Mouse (Mus musculus) gastrocnemius, adult 2 months (tissue): Measurements from ENCODE around the gene Pex19. TPM values are rescaled to one million over a fixed set of nuclear protein-coding genes. Genes with fewer than 3 reads are reported as not detected.
A peak's percentile ranks its signal among the peaks of the same experiment; 100 is the strongest.

ENCODE experiments used
- DNase-seq: peaks from one replicate; pipeline ENCODE4 v3.0.0; 2022
- H3K27ac ChIP-seq: fragments of 200-600 bp; 2 replicates; pipeline ENCODE4 v1.8.1; 2022; ENCODE audit warnings: mild to moderate bottlenecking
- H3K4me3 ChIP-seq: fragments of 200-600 bp; 2 replicates; pipeline ENCODE4 v1.8.1; 2022; ENCODE audit warnings: mild to moderate bottlenecking, moderate library complexity
- CTCF ChIP-seq: fragments of 200-600 bp; IDR thresholded peaks from 2 replicates; pipeline ENCODE4 v1.8.1; 2022; ENCODE audit warnings: antibody characterized with exemption, mild to moderate bottlenecking, moderate library complexity
- intact Hi-C: fragments of 180-260 bp; cut with DNase I; formaldehyde crosslinking; loops from one replicate; pipeline ENCODE4 v1.15.1; 2025
- total RNA-seq, 2 experiments: library from RNA; stranded (reverse); gene quantifications; 2 replicates each; pipeline ENCODE4 v1.2.3; 2021

Pex19 gene
- total RNA-seq, 2 experiments from 2014 or later = 62.9 to 80.8 TPM

DNA sequence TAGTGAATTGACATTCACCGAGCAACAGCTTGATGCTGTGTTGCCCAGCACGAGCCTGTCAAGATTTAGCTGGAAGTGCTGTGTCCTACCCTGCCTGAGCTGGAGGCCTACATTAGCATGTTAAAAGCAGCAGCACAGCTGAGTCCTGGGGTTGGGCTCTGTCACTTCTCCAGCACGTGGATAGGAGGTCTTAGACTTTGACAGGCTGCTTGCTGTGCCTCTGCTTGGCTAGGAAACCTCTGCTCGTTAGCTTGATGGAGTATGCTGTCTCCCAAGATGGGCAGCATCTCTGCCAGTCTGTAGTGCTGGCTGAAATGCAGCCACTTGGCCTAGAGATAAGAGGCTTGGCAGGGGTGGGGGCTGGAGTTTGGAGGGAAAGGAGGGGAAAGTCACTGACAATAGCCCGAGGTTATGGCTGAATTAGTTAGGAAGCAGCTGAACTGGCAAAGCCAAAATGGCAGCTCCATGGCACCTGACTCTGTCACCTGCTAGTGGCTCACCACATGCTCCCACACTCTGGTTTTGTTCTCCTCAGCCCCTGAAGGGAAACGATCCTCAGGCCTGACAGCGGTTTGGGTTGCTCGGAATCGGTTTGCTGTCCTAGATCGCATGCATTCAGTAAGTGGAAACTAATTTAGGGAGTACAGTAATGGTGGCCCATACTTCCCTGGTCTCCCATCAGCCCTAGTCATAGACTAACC is 18.6 kb upstream of the Pex19 start:
- no peak for TF ChIP-seq CTCF
- DNase-seq = no peak
- Histone ChIP-seq H3K4me3 (no peak overlapping the region), H3K27ac (no peak overlapping the region)
- intact Hi-C loops = no loop called here

DNA sequence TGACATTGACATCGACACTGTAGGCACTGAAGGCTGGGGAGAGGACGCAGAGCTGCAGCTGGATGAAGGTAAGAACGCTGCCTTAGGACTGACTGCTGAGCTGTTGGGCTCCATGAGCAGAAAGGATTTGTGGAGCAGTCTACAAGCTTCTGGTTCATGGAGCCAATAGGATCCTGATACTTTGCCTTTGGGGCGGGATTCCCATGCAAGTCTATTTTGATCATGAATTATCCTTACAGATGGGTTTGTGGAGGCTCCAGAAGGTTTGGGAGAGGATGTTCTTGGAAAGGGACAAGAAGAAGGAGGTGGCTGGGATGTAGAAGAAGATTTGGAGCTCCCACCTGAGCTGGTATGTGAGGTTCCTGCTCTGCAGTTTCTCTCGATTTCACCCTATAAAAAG is 9.6 kb upstream of the Pex19 start:
- TF ChIP-seq CTCF = no peak
- no peak overlapping the region for H3K4me3 ChIP-seq
- H3K27ac ChIP-seq = no peak overlapping the region
- intact Hi-C loops = loop anchor here (5.0 kb wide), 1 partner anchor 70 kb away; no protein-coding TSS in a partner anchor
- no peak for DNase-seq

DNA sequence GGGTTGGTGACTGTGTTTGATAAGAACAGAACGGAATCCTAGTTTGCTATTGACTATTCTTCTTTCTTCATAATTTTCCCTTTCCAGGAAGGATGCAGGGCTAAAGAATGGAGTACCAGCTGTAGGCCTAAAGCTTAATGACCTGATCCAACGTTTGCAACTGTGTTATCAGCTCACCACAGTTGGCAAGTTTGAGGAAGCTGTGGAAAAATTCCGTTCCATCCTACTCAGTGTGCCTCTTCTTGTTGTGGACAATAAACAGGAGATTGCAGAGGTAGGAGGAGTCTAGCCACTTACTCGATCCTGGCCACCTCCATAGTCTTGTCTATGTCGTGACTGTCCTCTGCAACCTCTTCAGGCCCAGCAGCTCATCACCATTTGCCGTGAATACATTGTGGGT is 7.5 kb upstream of the Pex19 start:
- intact Hi-C loops = loop anchor here (1.0 to 5.0 kb wide), 2 partner anchors 72 to 238 kb away; no protein-coding TSS in a partner anchor
- TF ChIP-seq CTCF = no peak
- no peak overlapping the region for H3K27ac ChIP-seq
- no peak overlapping the region for H3K4me3 ChIP-seq
- no peak for DNase-seq

DNA sequence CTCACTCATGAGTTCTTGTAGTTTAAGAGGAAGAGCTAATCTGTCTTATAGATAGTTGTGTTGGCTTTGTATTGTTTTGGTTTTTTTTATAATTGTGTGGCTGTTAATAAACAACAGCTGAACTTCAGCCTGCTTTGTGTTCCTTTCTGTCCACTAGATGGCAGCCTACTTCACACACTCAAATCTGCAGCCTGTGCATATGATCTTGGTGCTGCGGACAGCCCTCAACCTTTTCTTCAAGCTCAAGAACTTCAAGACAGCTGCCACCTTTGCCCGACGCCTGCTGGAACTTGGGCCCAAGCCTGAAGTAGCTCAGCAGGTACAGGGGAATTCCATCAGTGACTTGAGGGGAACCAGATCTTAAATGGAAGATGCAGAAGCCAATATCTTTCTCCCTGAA is 6.8 kb upstream of the Pex19 start:
- TF ChIP-seq CTCF = peak; percentile 81
- Histone ChIP-seq H3K4me3 (no peak overlapping the region), H3K27ac (no peak overlapping the region)
- peak; percentile 51 for DNase-seq
- intact Hi-C loops = loop anchor here (1.0 to 5.0 kb wide), 2 partner anchors 72 to 238 kb away; no protein-coding TSS in a partner anchor

DNA sequence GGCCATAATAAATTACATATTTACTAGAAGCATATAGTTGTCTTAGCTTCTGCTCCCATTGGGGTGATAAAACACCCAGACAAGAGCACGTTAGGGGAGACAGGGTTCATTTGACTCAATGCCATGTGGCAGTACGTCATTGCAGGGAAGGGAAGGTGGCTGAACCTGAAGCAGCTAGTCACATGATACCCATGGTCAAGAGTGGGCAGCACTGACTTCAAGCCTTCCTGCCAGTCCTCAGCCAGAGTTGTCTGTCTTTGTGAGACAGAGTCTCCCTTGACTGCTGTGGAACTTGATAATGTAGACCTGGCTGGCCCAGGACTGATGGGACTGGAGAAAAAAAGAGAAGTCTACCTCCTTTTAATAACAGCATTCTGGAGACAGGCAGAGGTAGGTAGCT is 3.9 kb upstream of the Pex19 start:
- no peak for TF ChIP-seq CTCF
- intact Hi-C loops = no loop called here
- DNase-seq = no peak
- Histone ChIP-seq H3K4me3 (no peak overlapping the region), H3K27ac (no peak overlapping the region)

DNA sequence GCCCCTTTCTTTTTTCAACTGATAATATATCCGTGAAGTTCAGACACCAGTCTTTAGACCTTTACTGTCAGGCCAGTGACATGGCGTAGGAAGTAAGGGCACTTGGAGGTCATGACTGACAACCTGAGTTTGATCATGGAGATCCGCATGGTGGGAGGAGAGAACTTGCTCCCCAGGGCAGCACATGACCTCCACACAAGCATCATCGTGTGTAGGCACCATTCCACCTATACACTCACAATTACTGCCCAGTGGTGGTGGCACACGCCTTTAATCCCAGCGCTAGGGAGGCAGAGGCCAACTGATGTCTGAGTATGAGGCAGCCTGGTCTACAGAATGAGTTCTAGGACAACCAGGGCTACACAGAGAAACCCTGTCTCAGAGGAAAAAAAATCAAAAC is 2.0 kb upstream of the Pex19 start:
- no peak for TF ChIP-seq CTCF
- intact Hi-C loops = no loop called here
- Histone ChIP-seq H3K4me3 (no peak overlapping the region), H3K27ac (no peak overlapping the region)
- no peak for DNase-seq

DNA sequence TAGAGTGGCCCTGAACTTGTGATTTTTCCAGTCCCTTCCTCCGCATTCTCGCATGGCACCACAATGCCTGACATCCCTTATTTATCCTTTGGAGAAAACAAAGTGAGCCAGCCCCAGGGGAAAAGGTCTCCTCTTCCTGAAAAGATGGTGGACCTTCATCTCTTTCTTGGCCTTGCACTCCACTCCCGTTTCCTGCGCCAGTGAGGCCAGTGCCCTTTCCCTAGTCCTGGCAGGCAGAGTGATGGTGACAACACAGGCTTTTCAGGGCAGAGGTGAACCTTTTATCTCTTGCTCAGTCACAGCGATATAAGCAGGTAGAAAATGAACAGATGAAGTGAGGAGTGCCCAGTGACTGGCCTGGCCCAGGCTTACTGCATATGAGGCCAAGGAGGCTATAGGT is 932 bp downstream of the Pex19 start:
- DNase-seq = peak; percentile 44
- intact Hi-C loops = loop anchor here (5.0 kb wide), 1 partner anchor 185 kb away; no protein-coding TSS in a partner anchor

DNA sequence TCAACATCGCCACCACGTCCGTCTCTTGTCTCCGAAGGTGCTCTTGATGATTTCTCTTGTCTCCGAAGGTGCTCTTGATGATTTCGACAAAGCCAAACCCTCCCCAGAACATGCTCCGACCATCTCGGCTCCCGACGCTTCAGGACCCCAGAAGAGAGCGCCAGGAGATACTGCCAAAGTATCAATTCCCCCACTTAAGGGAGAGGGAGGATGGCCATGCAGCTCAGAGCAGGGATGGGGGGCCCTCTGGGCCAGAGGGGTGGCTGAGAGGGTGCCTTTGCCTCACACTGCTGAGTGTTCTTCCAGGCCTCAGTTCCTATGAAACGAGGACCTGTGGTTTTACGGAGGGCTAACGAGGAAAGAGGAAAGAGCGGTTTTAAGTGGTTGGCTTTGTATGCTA is 2.0 kb downstream of the Pex19 start:
- Histone ChIP-seq H3K27ac (no peak overlapping the region), H3K4me3 (no peak overlapping the region)
- no peak for TF ChIP-seq CTCF
- intact Hi-C loops = loop anchor here (5.0 kb wide), 1 partner anchor 184 kb away; no protein-coding TSS in a partner anchor
- DNase-seq = no peak

More for the DNA sequence above, 932 bp downstream of the Pex19 start:
- peak overlapping the region; percentile 95 for H3K4me3 ChIP-seq
- TF ChIP-seq CTCF = no peak
- H3K27ac ChIP-seq = peak overlapping the region; percentile 89; the same call in 1 of the 2 replicates

DNA sequence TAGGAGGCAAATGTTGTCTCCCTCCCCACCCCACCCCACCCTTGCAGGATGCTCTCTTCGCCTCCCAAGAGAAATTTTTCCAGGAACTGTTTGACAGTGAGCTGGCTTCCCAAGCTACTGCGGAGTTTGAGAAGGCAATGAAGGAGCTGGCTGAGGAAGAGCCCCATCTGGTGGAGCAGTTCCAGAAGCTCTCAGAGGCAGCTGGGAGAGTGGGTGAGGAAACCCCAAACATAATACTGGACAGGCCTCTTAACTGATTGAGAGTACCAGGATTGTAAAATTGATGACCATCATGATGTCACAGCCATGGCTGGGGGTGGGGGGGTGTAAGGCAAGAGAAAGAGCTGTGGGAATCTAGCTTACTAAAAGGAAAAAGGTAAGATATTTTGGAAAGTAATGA is 2.6 kb downstream of the Pex19 start:
- H3K27ac ChIP-seq = no peak overlapping the region
- TF ChIP-seq CTCF = peak; percentile 31; the same call in 1 of the 2 replicates
- DNase-seq = no peak
- intact Hi-C loops = loop anchor here (5.0 kb wide), 1 partner anchor 183 kb away; no protein-coding TSS in a partner anchor
- no peak overlapping the region for H3K4me3 ChIP-seq

DNA sequence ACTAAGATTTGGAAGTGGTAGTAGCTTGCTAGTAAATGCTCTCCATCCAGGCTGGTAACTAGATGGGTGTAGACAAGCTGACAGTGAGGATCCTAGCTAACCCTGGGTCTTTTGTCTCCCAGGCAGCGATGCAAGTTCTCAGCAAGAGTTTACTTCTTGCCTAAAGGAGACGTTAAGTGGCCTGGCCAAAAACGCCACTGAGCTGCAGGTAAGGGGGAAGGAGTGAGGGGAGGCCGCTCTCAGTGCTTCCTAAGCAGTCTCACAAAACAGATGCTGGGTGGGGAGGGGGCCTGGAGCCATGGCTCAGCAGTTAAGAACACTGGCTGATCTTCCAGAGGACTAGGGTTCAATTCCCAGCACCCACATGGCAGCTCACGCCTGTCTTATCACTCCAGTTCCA is 3.2 kb downstream of the Pex19 start:
- intact Hi-C loops = loop anchor here (5.0 kb wide), 1 partner anchor 183 kb away; no protein-coding TSS in a partner anchor
- Histone ChIP-seq H3K27ac (no peak overlapping the region), H3K4me3 (no peak overlapping the region)
- no peak for DNase-seq
- no peak for TF ChIP-seq CTCF

DNA sequence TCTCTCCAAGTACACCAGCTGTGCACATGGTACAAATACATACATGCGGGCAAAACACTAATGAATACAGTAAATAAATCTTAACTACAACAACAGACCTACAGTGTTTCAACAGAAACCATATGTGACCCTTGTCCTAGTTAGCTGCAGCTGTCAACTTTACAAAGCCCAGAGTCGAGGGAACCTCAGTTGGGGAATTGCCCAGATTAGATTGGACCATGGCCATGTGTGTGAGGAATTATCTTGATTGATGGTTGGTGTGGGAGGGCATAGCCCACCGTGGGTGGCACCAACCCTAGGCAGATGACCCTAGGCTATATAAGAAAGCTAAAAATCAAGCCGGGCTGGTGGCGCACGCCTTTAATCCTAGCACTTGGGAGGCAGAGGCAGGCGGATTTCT is 5.8 kb downstream of the Pex19 start:
- TF ChIP-seq CTCF = no peak
- no peak for DNase-seq
- H3K4me3 ChIP-seq = no peak overlapping the region
- intact Hi-C loops = no loop called here
- H3K27ac ChIP-seq = no peak overlapping the region

DNA sequence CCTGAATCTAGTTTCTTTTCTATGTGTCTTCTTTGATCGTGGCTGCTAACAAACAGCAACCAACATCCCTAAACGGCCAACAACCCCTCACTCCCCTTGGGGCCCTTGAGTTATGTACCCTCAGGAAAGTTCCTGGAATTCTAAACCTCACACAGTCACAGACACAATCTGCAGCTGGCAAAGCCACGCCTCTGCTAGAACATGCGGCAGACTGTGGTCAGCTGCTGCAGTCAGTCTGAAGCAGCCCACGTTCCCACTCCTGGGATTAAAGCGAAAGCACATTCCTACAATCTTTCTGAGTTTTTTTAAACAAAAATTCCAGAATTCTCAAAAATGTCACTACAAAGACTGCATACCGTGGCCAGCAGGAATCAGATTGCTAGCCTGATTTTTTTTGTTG is 7.0 kb downstream of the Pex19 start:
- TF ChIP-seq CTCF = no peak
- intact Hi-C loops = no loop called here
- DNase-seq = peak; percentile 44

DNA sequence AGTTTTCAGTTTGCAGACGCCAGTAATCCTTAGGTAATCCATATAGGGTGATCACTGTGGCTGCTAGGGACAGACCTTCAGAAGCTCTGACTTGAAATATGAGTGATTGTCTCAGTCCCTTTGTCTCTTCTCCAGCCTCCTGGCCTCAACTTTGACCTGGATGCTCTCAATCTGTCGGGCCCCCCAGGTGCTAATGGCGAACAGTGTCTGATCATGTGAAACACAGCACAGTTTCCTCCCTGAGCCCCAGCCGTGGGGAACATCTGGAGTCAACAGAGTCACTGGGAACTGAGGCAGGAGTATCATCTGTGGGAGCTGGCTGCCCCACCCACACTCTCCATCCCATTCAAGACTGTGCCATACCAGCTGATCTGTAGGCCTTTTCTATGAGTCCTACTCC is 7.5 kb downstream of the Pex19 start:
- no peak for DNase-seq
- H3K27ac ChIP-seq = peak overlapping the region; percentile 70
- TF ChIP-seq CTCF = no peak
- intact Hi-C loops = no loop called here
- H3K4me3 ChIP-seq = no peak overlapping the region

More for the DNA sequence above, 7.0 kb downstream of the Pex19 start:
- Histone ChIP-seq H3K27ac (peak overlapping the region; percentile 70), H3K4me3 (no peak overlapping the region)

DNA sequence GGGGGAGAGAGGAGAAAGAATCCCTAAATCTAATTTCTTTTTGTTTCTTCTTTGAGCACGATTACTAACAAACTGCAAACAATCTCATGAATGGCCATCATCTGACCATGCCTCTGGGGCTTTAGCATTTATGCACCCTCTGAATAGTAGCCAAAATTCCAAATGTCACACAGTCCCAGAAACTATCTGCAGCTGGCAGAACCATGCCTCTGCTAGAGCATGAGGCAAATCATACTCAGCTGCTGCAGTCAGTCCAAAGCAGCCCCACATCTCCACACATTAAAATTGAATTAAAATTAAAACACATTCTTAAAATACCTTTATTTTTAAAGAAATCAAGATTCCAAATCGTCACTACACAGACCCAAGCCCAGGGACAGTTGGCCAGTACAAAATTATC is 13.6 kb downstream of the Pex19 start:
- DNase-seq = no peak
- no peak for TF ChIP-seq CTCF
- H3K4me3 ChIP-seq = no peak overlapping the region
- H3K27ac ChIP-seq = no peak overlapping the region
- intact Hi-C loops = no loop called here
